Mouse (Mus musculus): ENCODE data around the gene Frem2.

Gene Frem2

GRCm38 (mm10) chr3:53465330-53465729 is 191.8 kb downstream of the Frem2 start:
- no peak for DNase-seq (ENCODE audit: low spot score)

- no peak for DNase-seq (ENCODE audit: low spot score)
Observed at GRCm38 (mm10) chr3:53464146-53464698, 192.9 kb downstream of the Frem2 start.
